Mouse (Mus musculus): ENCODE data around the gene Rnf2.
A peak's percentile ranks its signal among the peaks of the same experiment; 100 is the strongest.
"Not testable (repeated sequence)": the region's sequence is repeated elsewhere in the genome, so short reads cannot be mapped to it uniquely, and the experiment has no call there.

Gene Rnf2

GRCm38 (mm10) chr1:151484754-151485153 lies 16.0 kb downstream of the Rnf2 start:
- no peak for DNase-seq (ENCODE audit: low read depth, low spot score)

- no peak for DNase-seq (ENCODE audit: low read depth, low spot score)
Observed at GRCm38 (mm10) chr1:151483568-151483967, 17.2 kb downstream of the Rnf2 start.

- DNase-seq (ENCODE audit: low read depth, low spot score), result no peak
Observed at GRCm38 (mm10) chr1:151482497-151482896, 18.3 kb downstream of the Rnf2 start.

GRCm38 (mm10) chr1:151472386-151472785 lies 28.4 kb downstream of the Rnf2 start:
- not testable (repeated sequence) for DNase-seq (ENCODE audit: low read depth, low spot score)

GRCm38 (mm10) chr1:151471429-151471828 lies 29.3 kb downstream of the Rnf2 start:
- no peak for DNase-seq (ENCODE audit: low read depth, low spot score)

GRCm38 (mm10) chr1:151466571-151466970 lies 34.2 kb downstream of the Rnf2 start:
- no peak for DNase-seq (ENCODE audit: low read depth, low spot score)

- DNase-seq (ENCODE audit: low read depth, low spot score), result no peak
Observed at GRCm38 (mm10) chr1:151464914-151465313, 35.8 kb downstream of the Rnf2 start.

- DNase-seq (ENCODE audit: low read depth, low spot score), result no peak
Observed at GRCm38 (mm10) chr1:151461265-151461664, 39.5 kb downstream of the Rnf2 start.

- DNase-seq (ENCODE audit: low read depth, low spot score), result no peak
Observed at GRCm38 (mm10) chr1:151457087-151457486, 43.7 kb downstream of the Rnf2 start.

GRCm38 (mm10) chr1:151451946-151452345 lies 48.8 kb downstream of the Rnf2 start:
- DNase-seq (ENCODE audit: low read depth, low spot score), result no peak

- DNase-seq (ENCODE audit: low read depth, low spot score), result no peak
Observed at GRCm38 (mm10) chr1:151450851-151451250, 49.9 kb downstream of the Rnf2 start.

GRCm38 (mm10) chr1:151449866-151450265 lies 50.9 kb downstream of the Rnf2 start:
- DNase-seq (ENCODE audit: low read depth, low spot score), result no peak

- no peak for DNase-seq (ENCODE audit: low read depth, low spot score)
Observed at GRCm38 (mm10) chr1:151435431-151435830, 65.3 kb downstream of the Rnf2 start.

- DNase-seq (ENCODE audit: low read depth, low spot score), result no peak
Observed at GRCm38 (mm10) chr1:151429316-151429715, 71.4 kb downstream of the Rnf2 start.

- peak; percentile 95 for DNase-seq (ENCODE audit: low read depth, low spot score)
Observed at GRCm38 (mm10) chr1:151428263-151429221, 72.2 kb downstream of the Rnf2 start, which contains the start of the genes Swt1 and Trmt1l. Swt1 (minus strand) TSS chr1:151428455. Trmt1l (plus strand) TSS chr1:151428542.

- DNase-seq (ENCODE audit: low read depth, low spot score), result peak; percentile 17
Observed at GRCm38 (mm10) chr1:151427888-151428262, 72.9 kb downstream of the Rnf2 start.

GRCm38 (mm10) chr1:151426947-151427600 lies 73.7 kb downstream of the Rnf2 start:
- DNase-seq (ENCODE audit: low read depth, low spot score), result no peak

GRCm38 (mm10) chr1:151422178-151422577 lies 78.6 kb downstream of the Rnf2 start:
- DNase-seq (ENCODE audit: low read depth, low spot score), result no peak

- DNase-seq (ENCODE audit: low read depth, low spot score), result no peak
Observed at GRCm38 (mm10) chr1:151409827-151410226, 90.9 kb downstream of the Rnf2 start.

Measured in embryo, embryonic 11.5 days (tissue).